ENCODE assay signal across 8 mouse cellular contexts in the genomic region with DNA sequence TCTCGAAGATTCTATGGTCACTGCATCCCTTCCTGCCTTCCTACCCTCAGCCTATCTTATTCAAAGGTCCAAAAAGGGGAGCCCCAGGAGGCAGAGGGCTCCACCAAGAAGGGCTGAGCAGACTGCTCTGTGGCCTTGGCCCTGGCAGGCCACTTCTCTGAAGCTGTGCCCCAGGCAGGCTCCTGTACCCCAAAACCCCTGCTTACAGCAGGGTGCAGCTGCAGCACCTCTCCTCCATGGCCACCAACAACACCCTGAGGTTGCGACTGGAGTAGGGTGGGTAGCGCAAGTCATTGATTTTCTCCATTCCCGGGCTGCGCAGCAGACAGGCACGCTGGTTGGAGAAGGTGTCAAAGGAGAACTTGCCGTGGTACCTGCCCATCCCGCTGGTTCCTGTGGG. TPM values are rescaled to one million over a fixed set of nuclear protein-coding genes. Genes with fewer than 3 reads are reported as not detected.
DNase-seq lines count a peak whose midpoint lies in the region; ATAC-seq and TF ChIP-seq lines count a peak whose summit lies in the region.

No protein-coding gene starts in this region.

- TF ChIP-seq POLR2A in CH12.LX (IDR thresholded peaks at IDR 0.05; ENCODE audit: low read depth, low read length): no peak

- ATAC-seq in heart, embryonic 11.5 days (replicated peaks; ENCODE audit: insufficient number of reproducible peaks, low FRiP score, low TSS enrichment): no peak
- no peak for ATAC-seq in forebrain, embryonic 14.5 days
- no peak for ATAC-seq in liver, embryonic 15.5 days (ENCODE audit: insufficient read depth)

- 0 out of 2 replicates have a peak, but pooled peaks cover 7% of the 10 kb centered on the region for H3K79me2 ChIP-seq in CH12.LX (replicated peaks; ENCODE audit: control insufficient read depth, extremely low read depth, insufficient read depth, poor library complexity, severe bottlenecking)

- TF ChIP-seq CTCF in CH12.LX (conservative IDR thresholded peaks at IDR 0.05 in 1 of 2, IDR thresholded peaks at IDR 0.05 in 1 of 2; ENCODE audit: low read depth in 2 of 2, low read length in 2 of 2): no peak

- intact Hi-C loops in heart, postnatal 36 days (cut with DNase I): loop anchor here (5.0 kb wide), 1 partner anchor 146 kb away; a partner anchor contains a TSS

- H3K9ac ChIP-seq in heart, embryonic 11.5 days (ENCODE audit: low read depth, low read length): peak overlapping the region; percentile 77
- peak overlapping the region; percentile 98 for H3K9ac ChIP-seq in CH12.LX (ENCODE audit: insufficient read depth, low read depth)
- H3K9ac ChIP-seq in forebrain, embryonic 14.5 days (ENCODE audit: low read length): no peak overlapping the region; the same call in 1 of the 2 replicates
- peak overlapping the region; percentile 61 for H3K9ac ChIP-seq in liver, embryonic 15.5 days

- in situ Hi-C loops in CH12.LX (cut with MboI; ENCODE audit: low pct_ligation_motif_present, low pct_unique_long_range_greater_than_20kb, low sequenced_read_pairs): no loop called here

- H3K4me3 ChIP-seq in heart, embryonic 11.5 days (ENCODE audit: low read depth, low read length): peak overlapping the region; percentile 62
- H3K4me3 ChIP-seq in CH12.LX (replicated peaks in 1 of 3; ENCODE audit: low read depth in 2 of 3, low read length in 2 of 3, poor library complexity in 1 of 3): peak overlapping the region; percentile 73 to 81 (median 76)
- H3K4me3 ChIP-seq in forebrain, embryonic 14.5 days (ENCODE audit: low read depth, low read length): peak overlapping the region; percentile 59; the same call in 1 of the 2 replicates
- H3K4me3 ChIP-seq in liver, embryonic 15.5 days (replicated peaks): peak overlapping the region; percentile 77

- no peak for TF ChIP-seq EP300 in CH12.LX (IDR thresholded peaks at IDR 0.05; ENCODE audit: low read length)

- DNase-seq in heart, postnatal 36 days: no peak
- no peak for DNase-seq in CH12.LX (ENCODE audit: extremely low read depth)
- DNase-seq in forebrain, embryonic 14.5 days (ENCODE audit: low spot score): no peak
- DNase-seq in layer of hippocampus, adult 9-10 months (ENCODE audit: low spot score): no peak
- no peak for DNase-seq in urinary bladder, adult 18-20 months (ENCODE audit: low spot score in 2 of 2)
- no peak for DNase-seq in adipocyte (ENCODE audit: low spot score)

- TF ChIP-seq RAD21 in CH12.LX (IDR thresholded peaks at IDR 0.05; ENCODE audit: low read depth, low read length): no peak

- H3K9me3 ChIP-seq in heart, embryonic 11.5 days (replicated peaks; ENCODE audit: control insufficient read depth, low read length): no peaks in the 10 kb centered on the region
- no peaks in the 10 kb centered on the region for H3K9me3 ChIP-seq in CH12.LX (replicated peaks; ENCODE audit: low read length)
- H3K9me3 ChIP-seq in forebrain, embryonic 14.5 days (replicated peaks; ENCODE audit: control insufficient read depth, low read length): no peaks in the 10 kb centered on the region
- H3K9me3 ChIP-seq in liver, embryonic 15.5 days (replicated peaks): no peaks in the 10 kb centered on the region

- no peaks in the 10 kb centered on the region for H3K27me3 ChIP-seq in heart, embryonic 11.5 days (ENCODE audit: control insufficient read depth, insufficient read depth, low read length)
- H3K27me3 ChIP-seq in CH12.LX (replicated peaks): no peaks in the 10 kb centered on the region
- H3K27me3 ChIP-seq in forebrain, embryonic 14.5 days (replicated peaks; ENCODE audit: control insufficient read depth, insufficient read depth, low read length): no peaks in the 10 kb centered on the region
- H3K27me3 ChIP-seq in liver, embryonic 15.5 days: no peaks in the 10 kb centered on the region

- H3K36me3 ChIP-seq in heart, embryonic 11.5 days (ENCODE audit: control insufficient read depth, insufficient read depth, low read length): no peaks in the 10 kb centered on the region
- H3K36me3 ChIP-seq in CH12.LX (replicated peaks in 1 of 2; ENCODE audit: control insufficient read depth in 1 of 2, insufficient read depth in 1 of 2, low read length in 1 of 2): peaks cover 22 to 49% of the 10 kb centered on the region in 2 experiments
- peaks cover 18% of the 10 kb centered on the region for H3K36me3 ChIP-seq in forebrain, embryonic 14.5 days (ENCODE audit: control insufficient read depth, insufficient read depth, low read length)
- peaks cover 26% of the 10 kb centered on the region for H3K36me3 ChIP-seq in liver, embryonic 15.5 days (replicated peaks)

- WGBS in heart, embryonic 11.5 days (ENCODE audit: insufficient replicate concordance): 83% methylated on average over 8 of the region's 8 CpGs
- 89% methylated on average over 8 of the region's 8 CpGs for WGBS in forebrain, embryonic 14.5 days
- WGBS in liver, embryonic 15.5 days (ENCODE audit: insufficient replicate concordance): 66% methylated on average over 8 of the region's 8 CpGs

- H3K27ac ChIP-seq in heart, embryonic 11.5 days (ENCODE audit: low read depth, low read length): peak overlapping the region; percentile 78; the same call in 1 of the 2 replicates
- 0 out of 2 replicates have a peak overlapping the region, but pooled peaks have one; percentile 10 for H3K27ac ChIP-seq in CH12.LX (ENCODE audit: insufficient read depth, low read depth)
- no peak overlapping the region for H3K27ac ChIP-seq in forebrain, embryonic 14.5 days (ENCODE audit: low read depth, low read length)
- H3K27ac ChIP-seq in liver, embryonic 15.5 days (replicated peaks): peak overlapping the region; percentile 78

- H3K4me1 ChIP-seq in heart, embryonic 11.5 days (ENCODE audit: control insufficient read depth, insufficient read depth, low read length): peaks cover 14% of the 10 kb centered on the region
- peaks cover 14 to 37% of the 10 kb centered on the region in 2 experiments for H3K4me1 ChIP-seq in CH12.LX (ENCODE audit: control insufficient read depth in 1 of 2, insufficient read depth in 2 of 2)
- H3K4me1 ChIP-seq in forebrain, embryonic 14.5 days (ENCODE audit: control insufficient read depth, insufficient read depth, low read length): peaks cover 10% of the 10 kb centered on the region
- H3K4me1 ChIP-seq in liver, embryonic 15.5 days (replicated peaks): peaks cover 48% of the 10 kb centered on the region

- peak overlapping the region; percentile 67 for H3K4me2 ChIP-seq in heart, embryonic 11.5 days
- peak overlapping the region; percentile 88 for H3K4me2 ChIP-seq in CH12.LX (ENCODE audit: insufficient read depth, low read depth, poor library complexity, severe bottlenecking)
- peak overlapping the region; percentile 67 for H3K4me2 ChIP-seq in forebrain, embryonic 14.5 days (ENCODE audit: low read length)
- H3K4me2 ChIP-seq in liver, embryonic 15.5 days: peak overlapping the region; percentile 87

- dilution Hi-C loops in CH12.LX (cut with MboI; ENCODE audit: extremely low pct_ligation_motif_present, extremely low pct_unique_long_range_greater_than_20kb, low sequenced_read_pairs): no loop called here

TF ChIP-seq in CH12.LX, 34 proteins besides CTCF, POLR2A, EP300 and RAD21 (continues in another document):
- TF ChIP-seq BHLHE40 (IDR thresholded peaks at IDR 0.05; ENCODE audit: low read depth, low read length): no peak
- no peak for TF ChIP-seq SIN3A (IDR thresholded peaks at IDR 0.05; ENCODE audit: low read length)
- no peak for TF ChIP-seq JUN (IDR thresholded peaks at IDR 0.05; ENCODE audit: insufficient read depth, low read depth, low read length)

RNA-seq across cellular contexts. Expression of a gene that starts 1.1 kb away (rescaled TPM):
- polyA plus RNA-seq in heart, embryonic 11.5 days (2014; fragmentation: Nextera tagmentation; extraction: Ambion mirVana): 364 and 376 TPM in 2 replicates
- total RNA-seq in heart, postnatal 36 days (2021): 100 to 1,000 TPM; 508 to 532 TPM
- total RNA-seq in CH12.LX (2012; rRNA removed) (216 TPM in 2 replicates), CH12.LX (2014; rRNA removed) (196 and 248 TPM in 2 replicates)
- polyA plus RNA-seq in CH12.LX (2012; ENCODE audit: insufficient read length, low read depth): 182 and 195 TPM in 2 replicates
- 243 and 301 TPM in 2 replicates for polyA plus RNA-seq in forebrain, embryonic 14.5 days (2014; fragmentation: Nextera tagmentation; extraction: Ambion mirVana)
- 168 and 173 TPM in 2 replicates for polyA plus RNA-seq in liver, embryonic 15.5 days (2015; fragmentation: Nextera tagmentation; extraction: Ambion mirVana)

RNA-seq across cellular contexts. Expression of a gene that starts 6.8 kb away (rescaled TPM):
- polyA plus RNA-seq in heart, embryonic 11.5 days (2014; fragmentation: Nextera tagmentation; extraction: Ambion mirVana): 16.2 and 18.7 TPM in 2 replicates
- total RNA-seq in heart, postnatal 36 days (2021): 10 to 100 TPM in 1 of 2 experiments, 1 to 10 TPM in 1; 9.1 to 17.7 TPM
- 46.6 and 53.2 TPM in 2 replicates for total RNA-seq in CH12.LX (2012; rRNA removed)
- 48.5 and 51.6 TPM in 2 replicates for total RNA-seq in CH12.LX (2014; rRNA removed)
- polyA plus RNA-seq in CH12.LX (2012; ENCODE audit: insufficient read length, low read depth): 62.8 and 67.2 TPM in 2 replicates
- 5.8 and 9.1 TPM in 2 replicates for polyA plus RNA-seq in forebrain, embryonic 14.5 days (2014; fragmentation: Nextera tagmentation; extraction: Ambion mirVana)
- polyA plus RNA-seq in liver, embryonic 15.5 days (2015; fragmentation: Nextera tagmentation; extraction: Ambion mirVana): 29.5 and 38.6 TPM in 2 replicates

RNA-seq across cellular contexts. Expression of a gene that starts 15.9 kb away (rescaled TPM):
- polyA plus RNA-seq in heart, embryonic 11.5 days (2014; fragmentation: Nextera tagmentation; extraction: Ambion mirVana): 2.3 and 2.4 TPM in 2 replicates
- total RNA-seq in heart, postnatal 36 days (2021): 1 to 10 TPM; 1.5 to 1.6 TPM
- total RNA-seq in CH12.LX (2012; rRNA removed) (5.7 and 8.1 TPM in 2 replicates), CH12.LX (2014; rRNA removed) (3.7 and 5.9 TPM in 2 replicates)
- polyA plus RNA-seq in CH12.LX (2012; ENCODE audit: insufficient read length, low read depth): 7.4 and 8.1 TPM in 2 replicates
- 1.9 and 2.0 TPM in 2 replicates for polyA plus RNA-seq in forebrain, embryonic 14.5 days (2014; fragmentation: Nextera tagmentation; extraction: Ambion mirVana)
- 8.7 and 9.4 TPM in 2 replicates for polyA plus RNA-seq in liver, embryonic 15.5 days (2015; fragmentation: Nextera tagmentation; extraction: Ambion mirVana)

RNA-seq across cellular contexts. Expression of a gene that starts 21.3 kb away (rescaled TPM):
- polyA plus RNA-seq in heart, embryonic 11.5 days (2014; fragmentation: Nextera tagmentation; extraction: Ambion mirVana): 4.5 and 6.2 TPM in 2 replicates
- total RNA-seq in heart, postnatal 36 days (2021): 10 to 100 TPM; 16.9 to 20.6 TPM
- total RNA-seq in CH12.LX (2012; rRNA removed) (77.9 and 84.7 TPM in 2 replicates), CH12.LX (2014; rRNA removed) (72.7 and 82.3 TPM in 2 replicates)
- 105 and 117 TPM in 2 replicates for polyA plus RNA-seq in CH12.LX (2012; ENCODE audit: insufficient read length, low read depth)
- 7.5 and 9.4 TPM in 2 replicates for polyA plus RNA-seq in forebrain, embryonic 14.5 days (2014; fragmentation: Nextera tagmentation; extraction: Ambion mirVana)
- 32.2 and 36.8 TPM in 2 replicates for polyA plus RNA-seq in liver, embryonic 15.5 days (2015; fragmentation: Nextera tagmentation; extraction: Ambion mirVana)

RNA-seq across cellular contexts. Expression of a gene that starts 44.8 kb away (rescaled TPM):
- polyA plus RNA-seq in heart, embryonic 11.5 days (2014; fragmentation: Nextera tagmentation; extraction: Ambion mirVana): not detected in 2 replicates
- under 1 TPM; 0.38 to 0.56 TPM for total RNA-seq in heart, postnatal 36 days (2021)
- not detected in 2 replicates for total RNA-seq in CH12.LX (2012; rRNA removed)
- not detected in 2 replicates for total RNA-seq in CH12.LX (2014; rRNA removed)
- polyA plus RNA-seq in CH12.LX (2012; ENCODE audit: insufficient read length, low read depth): not detected in 2 replicates
- not detected in 2 replicates for polyA plus RNA-seq in forebrain, embryonic 14.5 days (2014; fragmentation: Nextera tagmentation; extraction: Ambion mirVana)
- polyA plus RNA-seq in liver, embryonic 15.5 days (2015; fragmentation: Nextera tagmentation; extraction: Ambion mirVana): 0.03 TPM in 1 of 2 replicates, not detected in the other
